Mouse (Mus musculus): ENCODE data around the gene Bloc1s1.

Gene Bloc1s1
- long read RNA-seq, experiment 1, transcript Bloc1s1-201 (4 exons, 550 nt), result major isoform, 115 of 126 reads
- long read RNA-seq, experiment 1, partial matches to known transcripts, result 8 of 126 reads
- long read RNA-seq, experiment 1, other reads (novel, unspliced or antisense), result 3 of 126 reads
- long read RNA-seq, experiment 2, transcript Bloc1s1-201 (4 exons, 550 nt), result major isoform, 125 of 125 reads
- long read RNA-seq, experiment 2, partial matches to known transcripts, result 0 of 125 reads
- long read RNA-seq, experiment 2, other reads (novel, unspliced or antisense), result 0 of 125 reads

DNA sequence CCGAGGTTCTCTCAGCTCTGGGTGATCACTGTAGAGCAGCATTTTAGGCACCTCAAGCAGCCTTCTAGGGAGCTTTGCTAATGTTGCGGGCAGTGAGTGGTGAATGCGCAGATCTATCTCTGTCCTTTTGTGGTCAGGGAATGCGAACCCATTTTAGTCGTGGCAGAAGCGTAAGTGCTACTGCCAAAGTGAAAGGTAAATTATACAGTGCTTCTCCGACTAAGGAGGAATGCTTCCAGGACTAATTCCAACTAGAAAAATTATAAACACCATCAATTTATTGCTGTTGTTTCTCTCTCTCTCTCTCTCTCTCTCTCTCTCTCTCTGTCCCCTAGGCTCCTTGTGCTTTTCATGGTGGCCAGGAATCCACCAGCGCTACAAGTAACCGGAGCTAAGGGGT, at the start of gene Bloc1s1:
Bloc1s1 (minus strand) TSS at position 101 of the 400 bp plus-strand sequence.
- intact Hi-C loops (cut with DNase I), result no loop called here

- intact Hi-C loops (cut with DNase I), result no loop called here
These were observed 49.0 kb upstream of the Bloc1s1 start for GRCm38 (mm10) chr10:128972841-128973240.

GRCm38 (mm10) chr10:128970740-128971250, 47.0 kb upstream of the Bloc1s1 start:
- intact Hi-C loops (cut with DNase I), result no loop called here

- intact Hi-C loops (cut with DNase I), result no loop called here
These were observed 44.5 kb upstream of the Bloc1s1 start for GRCm38 (mm10) chr10:128968341-128968749.

DNA sequence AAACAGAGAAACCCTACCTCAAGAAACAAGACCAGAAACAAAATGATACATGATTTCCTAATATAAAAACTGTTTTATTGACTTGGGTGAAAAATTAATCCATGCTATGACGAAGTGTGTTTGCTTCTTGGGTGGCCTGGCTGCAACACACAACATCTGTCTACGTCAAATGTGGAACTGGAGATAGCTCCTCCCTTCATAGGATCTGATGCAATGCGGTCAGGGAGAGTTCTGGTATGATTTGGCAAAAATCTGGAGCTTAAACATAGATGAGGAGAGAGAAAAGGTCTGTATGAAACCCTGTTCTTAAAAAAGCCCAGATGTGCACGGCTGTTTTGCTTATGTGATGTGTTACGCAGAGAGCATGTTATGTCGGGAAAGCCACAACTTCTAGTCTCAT, 42.0 kb upstream of the Bloc1s1 start:
- intact Hi-C loops (cut with DNase I), result no loop called here

DNA sequence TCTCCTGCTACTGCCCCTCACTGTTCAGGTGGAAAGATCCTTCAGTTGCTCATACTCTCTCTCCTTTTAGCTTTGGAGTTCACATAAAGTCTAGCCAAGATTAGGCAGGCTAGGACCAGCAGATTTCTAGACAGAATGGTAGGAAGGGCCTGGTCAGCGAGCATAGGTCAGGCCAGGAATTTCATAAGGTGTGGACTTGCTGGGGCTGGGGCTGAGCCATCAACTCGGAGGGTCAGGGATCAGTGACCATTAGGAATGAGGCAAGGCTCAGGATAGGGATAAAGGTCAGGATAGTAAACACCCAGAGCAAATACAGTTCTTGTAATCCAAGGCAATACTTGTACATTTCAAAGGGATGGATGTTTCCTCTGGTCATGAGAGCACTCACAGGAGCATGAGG, 41.1 kb upstream of the Bloc1s1 start:
- intact Hi-C loops (cut with DNase I), result no loop called here

GRCm38 (mm10) chr10:128960590-128961584, 37.1 kb upstream of the Bloc1s1 start, which contains the start of gene Mettl7b:
Gene Mettl7b (minus strand): TSS chr10:128960988.
- intact Hi-C loops (cut with DNase I), result no loop called here

GRCm38 (mm10) chr10:128960142-128960541, 36.3 kb upstream of the Bloc1s1 start:
- intact Hi-C loops (cut with DNase I), result no loop called here

GRCm38 (mm10) chr10:128958340-128958739, 34.5 kb upstream of the Bloc1s1 start:
- intact Hi-C loops (cut with DNase I), result no loop called here

DNA sequence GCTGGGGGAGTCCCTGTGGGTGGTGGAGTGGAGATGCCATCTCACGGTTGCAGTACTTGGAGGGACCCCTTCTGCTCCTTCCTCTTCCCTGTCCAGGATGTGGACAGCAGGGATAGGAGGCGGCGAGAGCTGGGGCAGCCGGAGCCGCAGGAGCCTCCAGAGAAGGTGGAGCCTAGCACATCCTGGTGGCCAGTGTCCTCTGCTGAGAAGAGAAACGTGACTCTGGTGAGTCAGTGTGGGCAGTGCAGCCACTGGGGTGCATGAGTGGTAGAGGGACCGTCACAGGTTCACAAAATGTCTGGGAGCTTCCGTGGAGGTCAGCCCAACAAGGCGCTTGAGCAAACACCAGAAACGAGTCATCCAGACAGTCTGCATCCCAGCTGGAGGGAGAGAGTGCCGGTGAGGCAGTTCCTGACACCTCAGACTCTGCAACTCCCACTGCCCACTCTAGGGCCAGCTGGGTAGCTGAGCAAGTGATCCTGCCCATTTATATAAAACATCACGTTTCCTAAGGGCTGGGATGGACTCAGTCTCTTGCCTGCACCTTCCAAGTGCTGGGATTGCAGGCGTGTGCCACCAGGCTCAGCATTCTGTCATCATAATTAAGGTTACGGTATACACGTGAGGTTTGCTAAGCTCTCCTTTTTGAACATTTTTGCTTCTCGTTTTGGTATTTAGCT, 26.5 kb upstream of the Bloc1s1 start:
- intact Hi-C loops (cut with DNase I), result no loop called here

DNA sequence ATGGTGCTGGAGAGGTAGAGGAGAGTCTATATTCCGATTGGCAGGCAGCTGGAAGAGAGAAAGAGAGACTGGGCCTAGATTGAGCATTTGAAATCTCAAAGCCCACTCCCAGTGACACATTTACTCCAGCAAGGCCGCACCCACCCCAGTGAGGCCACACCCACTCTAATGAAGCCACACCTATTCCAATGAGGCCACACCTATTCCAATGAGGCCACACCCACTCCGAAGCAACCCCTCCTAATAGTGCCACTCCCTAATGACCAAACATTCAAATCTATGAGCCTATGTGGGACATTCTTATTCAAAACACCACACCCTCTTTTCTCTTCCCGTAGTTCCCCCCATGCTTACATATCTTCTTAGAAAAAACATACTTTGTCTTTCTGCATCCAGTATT, 23.7 kb upstream of the Bloc1s1 start:
- intact Hi-C loops (cut with DNase I), result no loop called here

DNA sequence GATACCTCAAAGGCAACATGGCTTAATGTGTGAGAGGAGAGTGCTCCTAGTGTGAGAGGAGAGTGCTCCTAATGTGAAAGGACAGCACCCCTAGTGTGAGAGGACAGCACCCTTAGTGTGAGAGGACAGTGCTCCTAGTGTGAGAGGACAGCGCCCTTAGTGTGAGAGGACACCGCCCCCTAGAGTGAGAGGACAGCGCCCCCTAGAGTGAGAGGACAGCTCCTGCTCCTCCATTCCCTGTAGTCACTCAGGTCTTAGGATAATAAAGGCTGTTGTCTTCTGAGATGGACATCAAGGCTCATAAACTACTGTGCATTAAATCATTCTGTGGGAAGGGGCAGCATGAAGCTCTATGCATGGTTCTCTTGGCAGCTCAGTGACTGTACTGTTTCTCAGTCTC, 21.8 kb upstream of the Bloc1s1 start:
- intact Hi-C loops (cut with DNase I), result no loop called here

DNA sequence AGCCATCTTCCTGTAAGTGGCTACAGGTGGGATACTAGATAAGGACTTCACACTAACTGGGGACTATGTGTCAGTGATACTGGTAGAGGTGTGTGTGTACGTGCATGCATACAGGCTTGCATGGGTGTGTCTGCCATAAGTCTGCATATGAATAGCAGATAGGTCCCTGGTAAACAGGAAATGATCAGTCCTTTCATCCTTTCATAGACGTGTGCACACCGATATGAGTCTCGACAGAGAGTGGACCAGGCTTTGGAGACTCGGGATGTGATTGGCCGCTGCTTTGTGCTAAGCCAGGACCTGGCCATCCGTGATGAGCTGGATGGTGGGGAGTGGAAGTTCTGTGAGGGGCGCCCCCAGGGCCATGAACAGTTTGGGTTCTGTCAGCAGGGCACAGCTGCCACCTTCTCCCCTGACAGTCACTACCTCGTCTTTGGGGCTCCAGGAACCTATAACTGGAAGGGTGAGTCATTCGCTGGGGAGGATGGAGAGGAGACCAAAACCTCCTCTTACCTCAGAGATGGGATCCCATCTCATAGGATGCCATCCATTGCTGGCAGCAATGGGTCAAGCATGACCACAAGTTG, 16.7 kb upstream of the Bloc1s1 start:
- intact Hi-C loops (cut with DNase I), result no loop called here

DNA sequence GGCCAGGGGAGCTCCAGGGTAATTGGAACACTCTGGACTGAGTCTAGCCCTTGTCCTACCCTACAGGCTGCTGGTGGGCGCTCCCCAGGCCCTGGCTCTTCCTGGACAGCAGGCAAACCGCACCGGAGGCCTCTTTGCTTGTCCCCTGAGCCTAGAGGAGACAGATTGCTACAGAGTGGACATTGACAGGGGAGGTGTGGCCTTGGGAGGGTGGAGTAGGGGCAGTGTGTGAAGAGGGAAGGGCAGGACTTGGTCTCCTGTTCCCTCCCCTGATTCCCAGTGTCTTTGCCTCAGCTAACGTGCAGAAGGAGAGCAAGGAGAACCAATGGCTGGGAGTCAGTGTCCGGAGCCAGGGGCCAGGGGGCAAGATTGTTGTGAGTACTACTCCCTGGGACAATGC, 15.1 kb upstream of the Bloc1s1 start:
- intact Hi-C loops (cut with DNase I), result no loop called here

- intact Hi-C loops (cut with DNase I), result no loop called here
These were observed 14.6 kb upstream of the Bloc1s1 start for GRCm38 (mm10) chr10:128938457-128938856.

GRCm38 (mm10) chr10:128937756-128938390, 14.0 kb upstream of the Bloc1s1 start:
- intact Hi-C loops (cut with DNase I), result no loop called here

DNA sequence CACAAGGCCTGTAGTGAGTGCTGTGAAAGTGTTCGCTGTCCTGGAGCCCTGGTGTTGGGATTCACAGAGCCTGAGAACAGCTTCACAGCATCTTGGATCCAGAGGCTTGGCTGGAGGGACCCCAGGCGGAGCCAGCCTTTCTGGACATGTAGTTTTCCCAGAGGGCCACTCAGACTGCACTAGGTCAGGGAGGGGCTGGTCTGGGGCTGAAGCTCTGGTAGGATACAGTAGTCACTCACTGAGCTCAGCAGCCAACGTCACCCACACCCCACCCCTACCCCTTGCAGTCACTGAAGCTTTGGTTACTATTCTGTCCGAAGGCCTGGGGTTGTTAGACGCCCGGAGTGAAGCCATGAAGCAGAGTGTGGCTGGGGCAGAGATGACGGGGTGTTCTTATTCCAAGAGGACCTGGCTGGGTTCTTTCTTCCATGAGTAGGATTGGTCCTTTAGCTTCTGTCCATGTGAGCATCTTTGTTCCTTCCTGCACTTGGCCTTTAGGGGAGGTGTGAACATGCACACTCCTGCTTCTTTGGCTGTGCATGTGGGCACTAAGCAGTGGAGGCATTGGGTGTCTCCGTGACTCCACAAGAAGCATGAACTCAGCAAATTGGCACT, 12.1 kb upstream of the Bloc1s1 start:
- intact Hi-C loops (cut with DNase I), result no loop called here

DNA sequence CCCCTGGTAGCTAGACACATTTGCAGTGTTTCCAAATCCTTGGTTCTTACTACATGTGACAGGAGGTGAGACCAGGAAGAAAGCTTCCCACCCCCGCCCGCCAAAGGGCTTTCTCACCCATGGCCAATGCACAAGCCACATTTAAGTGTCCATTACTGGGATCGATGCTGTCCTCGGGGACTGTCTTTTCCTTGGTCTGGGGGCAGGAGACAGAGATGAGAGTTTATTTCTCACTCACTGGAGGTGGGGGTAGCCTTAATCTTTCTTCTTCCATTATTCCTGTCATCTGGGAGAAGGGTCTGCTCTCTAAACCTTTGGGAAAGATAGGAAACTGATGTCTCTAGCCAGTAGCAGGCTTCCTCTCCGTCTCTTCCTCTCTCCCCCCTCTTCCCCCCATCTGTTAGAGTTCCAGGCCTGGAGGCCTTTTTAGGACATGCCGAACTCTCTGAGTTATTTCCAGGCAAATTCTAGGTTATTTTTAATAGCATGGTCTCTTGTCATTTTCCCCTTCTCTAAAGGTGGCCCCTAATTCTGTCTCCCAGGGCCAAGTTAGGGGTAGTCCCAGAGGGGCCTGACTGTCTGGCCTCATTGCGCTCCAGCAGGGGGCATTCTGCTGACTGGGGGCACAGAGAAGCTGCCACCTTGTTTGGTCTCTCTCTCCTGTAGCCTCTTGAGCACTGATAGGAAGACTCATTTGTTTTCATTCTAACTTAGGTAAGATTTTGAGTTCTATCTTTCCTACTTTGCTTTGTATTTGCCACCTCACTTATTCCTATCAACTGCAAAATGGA, 11.4 kb upstream of the Bloc1s1 start:
- intact Hi-C loops (cut with DNase I), result no loop called here

DNA sequence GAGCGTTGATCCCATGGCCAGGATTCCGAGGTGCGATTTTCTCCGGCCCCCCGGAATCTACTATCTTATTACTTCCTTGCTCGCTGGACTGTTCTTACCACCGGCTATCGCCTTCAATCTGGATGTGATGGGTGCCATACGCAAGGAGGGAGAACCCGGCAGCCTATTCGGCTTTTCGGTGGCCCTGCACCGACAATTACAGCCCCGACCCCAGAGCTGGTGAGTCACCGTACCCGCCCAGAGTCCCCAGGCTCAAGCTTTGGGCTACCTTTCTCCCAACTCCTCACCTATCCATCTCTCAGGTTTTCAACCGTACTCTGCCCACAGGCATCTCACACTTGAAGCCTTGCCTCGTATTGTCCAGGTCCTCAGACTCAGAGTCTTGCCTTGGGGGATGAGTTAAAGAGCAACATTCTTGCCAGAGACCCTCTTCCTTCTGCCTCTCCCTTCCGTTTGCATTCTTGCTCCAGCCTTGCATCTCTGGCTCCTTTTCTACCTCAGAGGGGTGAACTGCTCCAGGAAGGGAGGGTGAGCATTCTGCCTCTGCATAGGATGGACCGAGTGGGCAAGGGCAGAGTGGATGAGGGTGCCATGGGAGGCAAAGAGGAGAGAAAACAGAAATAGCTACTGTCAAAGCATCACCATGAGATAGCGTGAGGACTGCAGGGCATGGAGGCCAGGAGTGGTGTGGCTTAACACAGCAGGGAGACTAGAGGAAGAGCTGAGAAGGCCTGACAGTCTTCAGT, 10.3 kb upstream of the Bloc1s1 start:
- intact Hi-C loops (cut with DNase I), result no loop called here

Measured in adrenal gland (tissue).